Mouse (Mus musculus) cerebellum, adult (tissue): ENCODE results near the gene Tns3.
A peak's percentile ranks its signal among the peaks of the same experiment; 100 is the strongest.

ENCODE experiments used
- ATAC-seq: cut with Nextera tagmentation; 2 replicates; pipeline ENCODE4 v1.9.2; 2017; ENCODE audit warnings: mild to moderate bottlenecking, moderate library complexity, mixed read lengths; ENCODE audit not compliant: insufficient number of reproducible peaks, low FRiP score, low TSS enrichment

Tns3 gene

GRCm38 (mm10) chr11:8486552-8486951 is 177.8 kb downstream of the Tns3 start:
- no peak for ATAC-seq

GRCm38 (mm10) chr11:8484538-8484937 is 179.8 kb downstream of the Tns3 start:
- no peak for ATAC-seq

DNA sequence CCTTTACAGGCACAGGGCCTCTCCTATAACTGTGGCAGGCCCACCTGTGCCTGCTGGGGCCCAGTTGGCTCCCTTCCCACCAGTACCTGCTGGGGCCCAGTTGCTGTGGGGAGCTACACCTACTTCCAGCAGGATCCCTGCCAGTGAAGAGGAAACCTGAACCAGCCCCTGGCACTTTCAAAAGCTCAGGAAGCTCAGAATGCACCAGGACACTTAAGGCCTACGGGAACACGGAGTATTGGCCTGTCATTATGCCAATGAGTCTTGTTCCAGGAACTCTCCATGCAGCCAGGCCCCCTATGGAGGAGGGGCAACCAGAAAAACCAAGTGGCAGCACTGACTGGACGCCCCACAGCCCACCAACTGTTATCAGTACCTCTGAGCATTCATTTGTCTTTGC is 181.6 kb downstream of the Tns3 start:
- ATAC-seq = no peak

GRCm38 (mm10) chr11:8481962-8482361 is 182.4 kb downstream of the Tns3 start:
- ATAC-seq = no peak

GRCm38 (mm10) chr11:8481529-8481928 is 182.8 kb downstream of the Tns3 start:
- no peak for ATAC-seq

- no peak for ATAC-seq
Measured at GRCm38 (mm10) chr11:8479858-8480257, 184.5 kb downstream of the Tns3 start.

DNA sequence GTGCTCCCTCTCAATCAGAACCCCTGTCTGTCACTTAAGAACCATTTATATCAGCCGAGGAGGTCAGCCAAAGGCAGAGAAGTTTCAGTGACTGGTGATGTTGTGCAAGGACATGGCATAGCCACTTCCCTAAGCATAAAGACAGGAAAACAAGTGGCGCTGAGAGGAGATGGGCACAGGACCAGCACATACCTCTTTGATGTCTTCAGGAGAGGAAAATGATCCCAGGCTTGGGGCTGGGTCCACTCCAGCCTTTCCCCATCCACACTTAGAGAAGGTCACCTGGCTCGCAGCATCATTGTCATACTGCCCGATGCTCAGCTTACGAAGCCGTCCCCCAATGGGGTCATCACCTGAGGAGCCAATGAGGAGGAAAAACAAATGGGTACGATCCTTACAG is 185.0 kb downstream of the Tns3 start:
- no peak for ATAC-seq

DNA sequence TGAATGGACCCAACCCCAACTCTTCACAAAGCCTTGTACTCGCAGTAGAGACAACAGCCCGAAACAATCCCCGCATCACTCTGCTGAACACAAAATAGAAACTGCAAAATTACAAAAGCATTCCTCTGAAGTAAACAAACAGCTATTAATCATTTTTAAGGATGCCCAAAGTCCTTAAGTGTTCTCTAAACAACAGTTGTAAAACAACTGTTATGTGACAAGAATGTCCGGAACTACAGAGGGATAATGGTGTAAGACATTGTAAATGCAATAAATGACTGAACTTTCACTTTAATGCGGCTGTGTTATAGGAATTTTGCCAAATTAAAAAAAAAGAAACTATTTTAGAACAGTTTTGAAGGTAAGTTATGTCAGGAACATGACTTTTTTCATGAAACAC is 190.7 kb downstream of the Tns3 start:
- ATAC-seq = no peak

GRCm38 (mm10) chr11:8472439-8472838 is 191.9 kb downstream of the Tns3 start:
- ATAC-seq = no peak

- ATAC-seq = no peak
Measured at GRCm38 (mm10) chr11:8471535-8471934, 192.8 kb downstream of the Tns3 start.

DNA sequence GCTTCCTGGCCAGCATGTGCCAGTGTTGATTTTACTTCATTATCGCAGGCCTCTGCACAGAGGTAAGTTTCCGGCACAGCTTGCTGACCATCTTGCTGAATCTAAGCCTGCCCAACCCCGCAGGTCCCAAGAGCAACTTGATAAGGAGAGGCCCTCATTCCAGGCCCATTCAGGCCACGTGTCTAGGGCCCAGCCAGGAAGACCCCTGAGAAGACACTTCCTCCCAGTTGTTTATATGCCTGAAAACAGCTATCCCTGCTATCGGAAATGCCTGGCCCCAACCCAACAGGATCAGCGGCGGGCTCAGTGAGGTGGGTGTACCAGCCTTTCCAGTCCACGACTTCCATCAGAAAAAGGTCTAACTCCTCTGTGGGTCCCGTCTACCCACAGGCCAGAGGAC is 194.8 kb downstream of the Tns3 start:
- no peak for ATAC-seq

- ATAC-seq = peak; percentile 71
Measured at GRCm38 (mm10) chr11:8468161-8469091, 195.9 kb downstream of the Tns3 start.

DNA sequence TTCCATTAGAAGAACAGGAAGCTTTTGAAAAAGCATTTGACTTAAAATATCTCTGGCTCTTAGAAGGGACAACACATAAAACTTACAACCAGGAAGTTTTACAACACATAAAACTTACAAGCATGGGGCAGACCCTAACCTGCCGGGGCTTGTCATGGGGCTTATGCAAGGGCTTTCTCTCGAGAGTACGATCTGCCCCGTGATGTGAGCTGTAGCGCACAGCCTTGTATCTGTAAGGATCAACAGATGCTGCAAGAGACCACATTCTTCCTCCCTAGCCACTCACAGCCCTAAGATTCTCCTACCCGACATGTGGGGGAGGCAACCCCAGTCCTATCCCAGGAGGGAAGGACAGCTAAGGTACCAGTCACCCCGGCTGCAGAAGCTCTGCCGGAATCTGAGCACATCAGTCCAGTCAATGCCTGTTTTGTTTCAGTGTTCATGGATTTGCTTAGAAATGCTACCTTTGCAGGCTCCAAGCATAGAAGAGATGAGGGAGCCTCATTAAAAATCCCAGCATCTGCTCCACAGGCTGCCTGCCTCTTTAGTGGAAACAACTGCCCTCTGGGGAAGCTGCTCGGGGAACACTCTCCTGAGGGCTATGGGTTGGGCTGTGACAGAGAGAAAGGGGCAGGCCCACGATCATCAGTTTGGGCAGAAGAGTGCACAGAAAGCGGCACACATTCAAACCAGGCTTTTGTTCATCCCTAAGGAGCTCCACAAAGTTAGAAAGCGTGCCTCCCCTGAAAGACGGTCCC is 196.8 kb downstream of the Tns3 start:
- ATAC-seq = no peak

DNA sequence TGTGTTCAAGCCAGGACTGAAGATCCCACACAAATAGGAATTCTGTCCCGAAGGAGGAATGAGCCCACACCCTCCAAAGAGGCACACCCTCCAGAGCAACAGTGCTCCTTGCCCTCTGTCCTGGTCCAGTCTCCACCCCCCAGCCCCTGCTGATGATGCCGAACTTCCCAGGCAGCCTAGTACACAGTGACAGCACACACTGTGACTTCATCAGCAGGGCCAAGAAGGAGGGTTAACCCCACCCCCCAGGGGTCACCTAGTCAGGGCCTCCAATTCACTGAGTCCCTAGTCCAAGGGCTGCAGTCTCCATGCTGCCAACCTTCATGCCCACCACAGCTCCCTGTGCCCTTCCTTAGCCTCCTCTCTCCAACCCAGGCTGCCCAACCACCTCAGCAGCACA is 200.5 kb downstream of the Tns3 start:
- ATAC-seq = no peak

DNA sequence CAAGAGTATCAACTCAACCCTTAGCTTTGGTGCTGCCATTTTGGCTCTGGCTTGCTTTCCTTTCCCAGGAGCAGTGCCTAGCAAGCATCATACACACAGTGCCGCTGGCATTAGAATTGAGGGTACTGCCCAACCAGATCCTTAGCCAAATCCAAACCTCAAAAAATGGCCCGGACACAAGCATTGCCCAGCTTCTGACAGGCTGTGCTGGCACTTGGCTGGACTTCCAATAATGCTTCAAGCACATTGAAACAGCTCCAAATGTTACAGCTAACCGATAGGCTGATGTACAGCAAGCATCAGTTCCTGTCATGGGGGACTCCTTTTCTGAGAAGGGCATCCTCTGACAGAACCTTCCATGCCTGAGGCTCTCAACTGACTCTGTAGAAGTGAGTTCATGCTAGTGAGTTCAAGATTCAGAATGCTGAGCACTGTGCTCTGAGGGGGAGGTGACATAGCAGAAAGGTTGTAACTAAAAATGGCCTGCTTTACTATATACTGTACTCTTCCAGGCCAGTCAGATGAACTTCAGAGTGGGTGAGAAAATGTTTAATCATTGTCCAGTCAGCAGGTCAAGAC is 201.4 kb downstream of the Tns3 start:
- no peak for ATAC-seq

DNA sequence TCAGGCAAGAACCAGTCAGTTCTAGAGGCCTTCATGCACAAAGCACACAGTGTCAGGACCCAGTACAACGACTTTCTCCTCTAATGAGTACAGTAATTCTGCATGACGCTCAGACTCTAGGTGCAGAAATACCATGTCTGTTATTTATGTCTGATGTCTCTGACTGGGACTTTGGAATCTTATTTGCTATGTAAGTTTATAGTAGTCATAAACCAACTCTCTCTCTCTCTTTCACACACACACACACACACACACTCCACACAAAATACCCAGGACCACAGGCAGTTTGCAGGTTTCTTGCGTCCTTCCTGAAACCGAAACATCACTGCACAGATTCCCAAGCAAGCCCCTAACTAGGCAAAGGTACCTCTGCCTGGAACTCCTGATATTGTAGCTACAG is 203.5 kb downstream of the Tns3 start:
- ATAC-seq = no peak

GRCm38 (mm10) chr11:8457951-8458350 is 206.4 kb downstream of the Tns3 start:
- ATAC-seq = no peak

- ATAC-seq = no peak
Measured at GRCm38 (mm10) chr11:8456586-8457285, 207.6 kb downstream of the Tns3 start.

- ATAC-seq = no peak
Measured at GRCm38 (mm10) chr11:8455650-8456049, 208.7 kb downstream of the Tns3 start.

DNA sequence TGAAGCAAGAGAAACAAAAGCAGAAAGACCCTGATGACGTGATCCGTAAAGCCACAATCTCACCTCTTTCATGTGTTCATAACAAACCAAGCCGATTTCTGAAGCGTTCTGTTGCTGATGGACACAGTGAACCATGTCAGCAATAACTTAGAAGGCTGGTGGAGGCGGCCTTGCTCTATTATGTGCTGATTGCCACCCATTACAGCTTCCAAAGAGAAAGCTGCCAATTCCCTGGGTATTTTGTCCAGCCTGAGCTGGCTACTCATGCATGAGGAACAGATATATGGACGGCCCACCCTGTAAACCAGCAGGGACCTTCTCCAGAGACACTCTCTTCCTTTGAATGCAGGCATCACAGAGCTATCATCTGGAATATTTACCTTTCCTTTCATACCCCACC is 211.1 kb downstream of the Tns3 start:
- ATAC-seq = no peak
